Mouse (Mus musculus): ENCODE measurements around the gene Bola1. TPM values are rescaled to one million over a fixed set of nuclear protein-coding genes. Genes with fewer than 3 reads are reported as not detected.
A peak's percentile ranks its signal among the peaks of the same experiment; 100 is the strongest.
"Not testable (repeated sequence)": the region's sequence is repeated elsewhere in the genome, so short reads cannot be mapped to it uniquely, and the experiment has no call there.

The Bola1 gene
- polyA plus RNA-seq, 1 experiment, result 38.3 TPM

DNA sequence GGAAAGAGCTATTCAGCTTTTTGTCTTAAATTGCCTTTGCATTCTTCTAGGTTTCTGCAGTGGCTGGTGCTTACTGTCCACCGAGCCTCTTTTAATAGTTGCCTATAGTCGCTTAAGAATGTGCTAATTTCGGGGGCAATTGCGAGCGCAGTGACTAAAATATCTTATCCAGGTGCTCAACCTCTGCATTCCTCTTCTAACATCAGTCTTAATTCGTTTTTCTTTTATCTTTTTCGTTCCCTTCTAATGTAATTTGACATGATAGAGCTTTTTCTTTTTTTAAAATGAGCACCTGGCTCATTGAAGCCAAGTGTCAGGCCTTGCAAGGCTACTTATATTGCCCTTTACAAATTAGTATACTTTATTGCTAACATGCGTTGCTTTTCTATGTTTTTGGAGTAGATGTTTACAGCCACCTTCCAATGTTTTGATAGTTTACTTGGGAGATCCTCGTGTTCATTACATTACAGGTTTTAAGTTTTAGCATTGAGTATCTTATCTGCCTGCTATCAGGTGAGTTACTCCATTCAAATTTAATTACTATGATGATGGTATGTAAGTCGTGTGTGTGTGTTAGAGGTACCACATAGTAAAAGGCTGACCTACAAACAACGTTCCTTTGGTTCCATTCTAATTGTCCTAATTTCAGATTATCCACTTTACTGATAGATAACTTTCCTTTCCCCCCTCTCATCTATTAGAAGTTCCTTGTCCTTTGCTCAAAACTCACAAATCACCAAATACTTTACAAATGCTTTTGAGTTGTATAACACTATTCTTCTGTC is 28.0 kb upstream of the Bola1 start:
- no peaks in the 10 kb centered on the region; the same call in 1 of the 2 replicates for H3K4me1 ChIP-seq (ENCODE audit: control insufficient read depth, insufficient read depth, low read length)
- H3K27ac ChIP-seq (ENCODE audit: control insufficient read depth, insufficient read depth, low read depth, low read length), result no peak overlapping the region
- no peaks in the 10 kb centered on the region for H3K36me3 ChIP-seq (ENCODE audit: control insufficient read depth, insufficient read depth, low read length)
- no peaks in the 10 kb centered on the region for H3K27me3 ChIP-seq (ENCODE audit: control insufficient read depth, insufficient read depth, low read length)
- peak overlapping the region; percentile 74 for H3K4me3 ChIP-seq (ENCODE audit: control insufficient read depth, low read depth, low read length)
- no peak for TF ChIP-seq POLR2A (IDR thresholded peaks at IDR 0.05; ENCODE audit: control insufficient read depth, low read depth, low read length)
- TF ChIP-seq CTCF (IDR thresholded peaks at IDR 0.05; ENCODE audit: control insufficient read depth, insufficient read depth, insufficient replicate concordance, low read depth, low read length), result no peak

DNA sequence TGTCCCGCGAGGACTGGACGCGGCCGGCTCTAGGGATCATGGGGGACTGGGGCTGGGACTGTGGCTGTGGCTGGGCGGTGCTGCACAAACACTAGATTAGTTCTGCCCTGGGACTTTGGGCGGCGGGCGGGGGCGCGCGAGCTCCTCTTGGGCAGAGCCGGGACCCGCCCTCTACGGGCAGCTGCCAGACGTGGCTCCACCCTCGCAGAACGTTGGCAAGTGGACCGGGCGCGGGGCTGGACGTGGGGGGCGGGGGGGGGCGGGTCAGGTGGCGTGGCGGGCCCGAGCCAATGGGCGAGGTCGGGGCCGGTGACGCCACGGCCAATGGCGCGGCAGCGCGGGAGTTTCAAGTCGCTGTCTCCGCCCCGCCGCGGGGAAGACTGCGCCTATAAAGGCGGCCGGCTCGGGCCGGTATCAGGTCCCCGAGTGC is 26.9 kb upstream of the Bola1 start, which contains the start of gene Hist2h3c1:
TSS of gene Hist2h3c1 (plus strand) at position 259 of the 430 bp plus-strand sequence.
- peak within 1 kb of the TSS; percentile 85 for H3K27ac ChIP-seq (ENCODE audit: control insufficient read depth, insufficient read depth, low read depth, low read length)
- peak within 1 kb of the TSS; percentile 84 for H3K4me3 ChIP-seq (ENCODE audit: control insufficient read depth, low read depth, low read length)
- not testable (repeated sequence) for H3K36me3 ChIP-seq (ENCODE audit: control insufficient read depth, insufficient read depth, low read length); H3K4me1 ChIP-seq (ENCODE audit: control insufficient read depth, insufficient read depth, low read length); H3K27me3 ChIP-seq (ENCODE audit: control insufficient read depth, insufficient read depth, low read length)

DNA sequence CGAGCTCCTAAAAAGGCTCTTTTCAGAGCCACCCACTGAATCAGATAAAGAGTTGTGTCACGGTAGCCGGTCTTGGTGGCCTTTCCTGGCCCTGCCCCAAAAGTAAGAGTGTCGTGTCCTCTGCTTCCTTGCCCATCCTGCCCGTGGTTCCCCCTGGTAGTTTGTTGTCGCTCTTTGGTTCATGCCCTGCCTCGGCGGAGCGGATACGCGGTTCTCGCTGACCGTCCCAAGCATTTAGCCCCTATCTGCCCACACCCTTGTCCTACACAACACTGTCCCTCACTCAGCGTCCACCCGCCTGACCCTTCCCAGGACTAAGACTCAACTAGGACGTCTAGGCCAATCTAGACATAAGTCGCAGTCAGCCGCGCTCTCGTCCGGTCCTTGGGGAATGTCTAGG is 26.5 kb upstream of the Bola1 start:
- H3K4me1 ChIP-seq (ENCODE audit: control insufficient read depth, insufficient read depth, low read length); H3K36me3 ChIP-seq (ENCODE audit: control insufficient read depth, insufficient read depth, low read length); H3K27me3 ChIP-seq (ENCODE audit: control insufficient read depth, insufficient read depth, low read length): not testable (repeated sequence)
- Histone ChIP-seq H3K27ac (ENCODE audit: control insufficient read depth, insufficient read depth, low read depth, low read length) (peak overlapping the region; percentile 85), H3K4me3 (ENCODE audit: control insufficient read depth, low read depth, low read length) (peak overlapping the region; percentile 84)

DNA sequence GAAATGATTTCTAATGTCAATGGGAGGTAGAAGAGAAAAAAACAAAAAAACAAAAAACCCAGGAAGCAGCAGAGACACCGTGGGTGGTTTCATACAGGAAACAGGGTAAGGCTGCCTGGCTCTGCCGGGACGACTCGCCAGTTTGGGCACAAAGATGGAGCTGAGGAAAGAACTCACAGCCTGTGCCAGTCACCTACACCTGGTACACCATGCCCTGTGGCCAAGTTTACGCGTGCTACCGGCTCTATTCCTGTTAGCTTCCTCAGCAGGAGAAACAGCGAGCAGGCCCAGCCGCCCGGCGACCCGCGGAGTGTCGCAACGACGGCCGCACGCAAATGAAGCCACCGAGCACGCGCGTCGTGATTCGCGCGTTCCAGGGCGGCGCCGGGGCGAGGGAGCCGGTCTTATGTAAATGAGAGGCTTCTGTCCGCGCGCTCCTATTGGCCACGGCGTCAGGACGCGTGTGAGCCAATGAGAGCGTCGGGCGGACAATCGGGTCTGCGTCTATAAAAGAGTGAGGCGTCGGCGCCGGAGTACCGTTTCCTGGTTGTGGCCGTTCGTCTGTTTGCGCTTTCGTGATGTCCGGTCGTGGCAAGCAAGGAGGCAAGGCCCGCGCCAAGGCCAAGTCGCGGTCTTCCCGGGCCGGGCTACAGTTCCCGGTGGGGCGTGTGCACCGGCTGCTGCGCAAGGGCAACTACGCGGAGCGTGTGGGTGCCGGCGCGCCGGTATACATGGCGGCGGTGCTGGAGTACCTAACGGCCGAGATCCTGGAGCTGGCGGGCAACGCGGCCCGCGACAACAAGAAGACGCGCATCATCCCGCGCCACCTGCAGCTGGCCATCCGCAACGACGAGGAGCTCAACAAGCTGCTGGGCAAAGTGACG is 25.7 kb upstream of the Bola1 start, which contains the start of gene Hist2h2aa1:
TSS of gene Hist2h2aa1 (plus strand) at position 495 of the 884 bp plus-strand sequence.
- TF ChIP-seq CTCF (IDR thresholded peaks at IDR 0.05; ENCODE audit: control insufficient read depth, insufficient read depth, insufficient replicate concordance, low read depth, low read length) (0 out of 2 replicates have a peak, but pooled peaks have one; percentile 1), POLR2A (IDR thresholded peaks at IDR 0.05; ENCODE audit: control insufficient read depth, low read depth, low read length) (peak; percentile 57; the same call in 1 of the 2 replicates)
- H3K4me3 ChIP-seq (ENCODE audit: control insufficient read depth, low read depth, low read length), result peak within 1 kb of the TSS; percentile 100
- not testable (repeated sequence) for H3K36me3 ChIP-seq (ENCODE audit: control insufficient read depth, insufficient read depth, low read length); H3K4me1 ChIP-seq (ENCODE audit: control insufficient read depth, insufficient read depth, low read length); H3K27me3 ChIP-seq (ENCODE audit: control insufficient read depth, insufficient read depth, low read length)
- peak within 1 kb of the TSS; percentile 100 for H3K27ac ChIP-seq (ENCODE audit: control insufficient read depth, insufficient read depth, low read depth, low read length)

DNA sequence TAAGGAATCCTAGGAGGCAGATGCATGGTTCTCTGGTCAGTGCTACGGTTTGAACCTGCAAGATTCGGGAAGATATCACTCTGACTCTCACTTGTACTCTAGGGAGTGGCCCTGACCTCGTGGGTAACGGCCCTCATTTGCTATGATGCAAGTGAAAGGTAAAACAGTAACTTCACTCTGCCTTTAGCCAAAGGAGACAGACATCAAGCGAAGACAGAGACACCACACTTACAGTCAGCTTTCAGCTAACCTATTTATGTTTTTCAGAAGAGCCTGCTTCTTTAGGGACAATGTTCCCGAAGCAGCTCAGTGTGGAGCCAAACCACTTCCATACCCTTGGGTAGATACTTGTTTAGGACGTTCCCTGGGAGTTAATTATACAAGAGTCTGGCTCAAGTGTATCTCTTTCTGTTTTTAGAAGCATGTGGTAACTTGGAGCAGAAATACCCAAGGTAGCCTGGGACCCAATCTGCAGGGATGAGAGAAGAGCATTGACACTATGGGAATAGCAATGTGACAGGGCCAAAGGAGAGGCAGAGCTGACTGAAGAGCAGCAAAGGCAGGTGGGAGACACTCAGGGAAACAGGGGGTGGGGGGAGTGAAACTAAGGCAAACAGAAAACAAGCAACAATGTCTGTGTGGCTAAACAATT is 24.5 kb upstream of the Bola1 start:
- peak overlapping the region; percentile 73 for H3K4me3 ChIP-seq (ENCODE audit: control insufficient read depth, low read depth, low read length)
- no peaks in the 10 kb centered on the region for H3K36me3 ChIP-seq (ENCODE audit: control insufficient read depth, insufficient read depth, low read length)
- TF ChIP-seq POLR2A (IDR thresholded peaks at IDR 0.05; ENCODE audit: control insufficient read depth, low read depth, low read length), result no peak
- no peak for TF ChIP-seq CTCF (IDR thresholded peaks at IDR 0.05; ENCODE audit: control insufficient read depth, insufficient read depth, insufficient replicate concordance, low read depth, low read length)
- peak overlapping the region; percentile 5 for H3K27ac ChIP-seq (ENCODE audit: control insufficient read depth, insufficient read depth, low read depth, low read length)
- H3K27me3 ChIP-seq (ENCODE audit: control insufficient read depth, insufficient read depth, low read length), result no peaks in the 10 kb centered on the region
- H3K4me1 ChIP-seq (ENCODE audit: control insufficient read depth, insufficient read depth, low read length), result peaks cover 2% of the 10 kb centered on the region

DNA sequence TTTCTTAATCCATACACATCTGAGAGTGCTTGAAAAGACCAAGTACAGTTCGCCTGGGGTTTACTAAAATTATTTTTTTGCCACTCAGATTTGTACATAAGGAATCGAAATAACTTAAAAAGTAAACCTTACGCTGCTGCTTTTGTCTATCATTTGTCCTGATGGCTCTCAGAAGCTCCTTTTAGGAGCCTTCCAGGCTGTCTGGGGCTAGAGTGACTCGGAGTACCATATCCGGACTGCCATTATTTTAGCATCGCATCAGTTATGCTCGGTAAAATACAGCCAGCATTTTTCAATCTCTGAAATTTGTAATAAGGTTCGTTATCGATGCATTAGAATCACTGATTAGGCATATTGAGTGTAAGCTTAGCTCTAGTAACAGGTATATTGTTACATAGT is 21.3 kb upstream of the Bola1 start:
- H3K27ac ChIP-seq (ENCODE audit: control insufficient read depth, insufficient read depth, low read depth, low read length), result peak overlapping the region; percentile 84
- peaks cover 5% of the 10 kb centered on the region; the same call in 1 of the 2 replicates for H3K4me1 ChIP-seq (ENCODE audit: control insufficient read depth, insufficient read depth, low read length)
- no peaks in the 10 kb centered on the region for H3K27me3 ChIP-seq (ENCODE audit: control insufficient read depth, insufficient read depth, low read length)
- peak overlapping the region; percentile 74; the same call in 1 of the 2 replicates for H3K4me3 ChIP-seq (ENCODE audit: control insufficient read depth, low read depth, low read length)
- TF ChIP-seq POLR2A (IDR thresholded peaks at IDR 0.05; ENCODE audit: control insufficient read depth, low read depth, low read length) (no peak), CTCF (IDR thresholded peaks at IDR 0.05; ENCODE audit: control insufficient read depth, insufficient read depth, insufficient replicate concordance, low read depth, low read length) (no peak)
- H3K36me3 ChIP-seq (ENCODE audit: control insufficient read depth, insufficient read depth, low read length), result no peaks in the 10 kb centered on the region

Measured in testis, adult 2 months (tissue).